Mouse (Mus musculus) heart, postnatal 0 days (tissue): ENCODE results near the gene Rragd.

Experiments
- CTCF ChIP-seq: IDR thresholded peaks from 2 replicates; pipeline ENCODE4 v1.5.1; 2016; ENCODE audit warnings: antibody characterized with exemption, control low read depth, low read depth
- EP300 ChIP-seq: IDR thresholded peaks from 2 replicates; pipeline ENCODE4 v1.6.1; 2016; ENCODE audit warnings: antibody characterized with exemption, low read depth

DNA sequence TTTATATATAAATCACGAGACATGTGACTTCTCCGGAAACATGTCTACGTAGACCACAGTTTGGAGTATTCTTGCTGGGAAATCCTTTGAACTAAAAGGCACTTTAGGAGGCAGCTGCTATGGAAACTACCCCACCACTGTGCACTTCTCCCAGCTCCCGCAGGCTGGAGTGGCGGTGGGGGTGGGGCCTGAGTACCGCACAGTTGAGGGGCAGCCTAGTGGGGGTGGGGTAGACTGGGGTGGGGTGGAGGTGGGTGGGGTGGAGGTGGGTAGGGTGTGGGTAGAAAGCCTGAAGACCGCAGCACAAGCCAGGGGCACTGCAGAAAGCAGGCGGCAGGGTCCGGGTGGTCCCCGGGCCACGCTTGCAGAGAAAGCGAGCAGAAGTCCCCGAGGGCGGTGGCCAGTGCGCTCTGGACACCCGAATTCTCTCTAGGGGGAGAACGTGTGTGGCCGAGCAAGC, at the start of gene Rragd:
- TF ChIP-seq CTCF (no peak), EP300 (no peak)
